Mouse (Mus musculus): ENCODE measurements at regions not wholly inside any gene's neighbourhood (a gene's known extent, or its start where the extent isn't known, plus 50 kb on each side); places are given as distances from the start of the nearest gene placed in this dataset.

DNA sequence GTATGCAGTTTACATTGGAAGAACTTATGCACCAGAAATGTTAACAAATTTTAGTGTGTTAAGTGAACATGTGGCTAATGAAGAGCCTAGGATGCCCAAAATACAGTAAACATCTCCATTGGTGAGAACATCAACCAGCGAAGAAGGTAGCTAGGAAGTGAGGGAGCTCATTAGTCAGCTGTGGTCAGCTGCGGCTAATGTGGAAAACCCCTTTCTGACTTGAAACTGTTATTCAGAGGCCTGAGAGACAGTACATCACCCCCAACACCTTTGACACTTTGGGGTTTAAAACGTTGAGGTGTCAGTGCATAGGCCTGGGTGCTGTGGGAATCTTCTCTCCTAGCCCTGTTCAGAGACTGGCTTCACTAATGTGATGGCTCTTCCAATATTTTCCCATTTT lies 451.0 kb upstream of the Ptger4 start:
- H3K4me1 ChIP-seq (ENCODE audit: control insufficient read depth in 1 of 2, insufficient read depth in 2 of 2, low read length in 2 of 2), result no peaks in the 10 kb centered on the region
- H3K9ac ChIP-seq (ENCODE audit: control insufficient read depth, low read depth, low read length, poor library complexity, severe bottlenecking), result no peak overlapping the region
- no peaks in the 10 kb centered on the region for H3K9me3 ChIP-seq (replicated peaks; ENCODE audit: insufficient read depth, low read length)
- TF ChIP-seq MYB (IDR thresholded peaks at IDR 0.05; ENCODE audit: low read depth, low read length), result no peak
- TF ChIP-seq RCOR1 (IDR thresholded peaks at IDR 0.05; ENCODE audit: low read depth, low read length), result no peak
- TF ChIP-seq POLR2A (IDR thresholded peaks at IDR 0.05; ENCODE audit: control insufficient read depth in 1 of 2, insufficient read depth in 1 of 2, low read depth in 1 of 2, low read length in 2 of 2, poor library complexity in 1 of 2), result no peak
- no peak for TF ChIP-seq USF1 (IDR thresholded peaks at IDR 0.05; ENCODE audit: low read depth, low read length)
- no peak for TF ChIP-seq RAD21 (IDR thresholded peaks at IDR 0.05; ENCODE audit: low read depth, low read length)
- no peak for TF ChIP-seq POLR2AphosphoS2 (IDR thresholded peaks at IDR 0.05; ENCODE audit: low read length)
- no peak for TF ChIP-seq MAFK (IDR thresholded peaks at IDR 0.05; ENCODE audit: borderline replicate concordance, low read depth, low read length)
- H3K27ac ChIP-seq (ENCODE audit: control insufficient read depth, low read depth, low read length), result no peak overlapping the region
- H3K36me3 ChIP-seq (ENCODE audit: control insufficient read depth in 1 of 2, insufficient read depth in 2 of 2, low read length in 2 of 2), result no peaks in the 10 kb centered on the region
- no peaks in the 10 kb centered on the region for H3K79me2 ChIP-seq (ENCODE audit: control insufficient read depth, insufficient read depth, low read length, poor library complexity)
- no peak for DNase-seq (ENCODE audit: low read depth, low spot score)
- no peak overlapping the region for H3K4me3 ChIP-seq (ENCODE audit: control insufficient read depth in 1 of 2, insufficient read depth in 1 of 2, low read depth in 2 of 2, low read length in 2 of 2)
- H3K27me3 ChIP-seq (ENCODE audit: control insufficient read depth in 1 of 2, insufficient read depth in 2 of 2, low read length in 2 of 2), result no peaks in the 10 kb centered on the region

DNA sequence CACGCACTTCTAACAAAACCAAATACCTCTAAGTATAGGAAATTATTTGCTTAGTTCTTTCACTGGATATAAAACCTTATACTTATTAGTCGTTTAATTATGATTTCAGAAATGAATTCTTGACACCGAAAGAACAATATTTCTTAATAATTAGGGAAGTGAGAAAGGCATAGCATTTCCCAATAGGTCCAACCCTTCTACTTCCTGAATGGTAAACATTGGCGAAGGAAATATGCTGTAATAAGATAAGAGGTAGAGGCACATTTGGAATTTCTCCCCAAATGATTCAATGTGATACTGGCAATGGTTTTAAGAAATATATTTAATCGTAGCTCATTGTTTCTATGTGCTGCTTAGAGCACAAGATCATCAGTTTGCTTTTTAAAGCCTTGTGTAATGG lies 464.5 kb upstream of the Ptger4 start:
- H3K27ac ChIP-seq (ENCODE audit: control insufficient read depth, low read depth, low read length), result no peak overlapping the region
- H3K9me3 ChIP-seq (replicated peaks; ENCODE audit: insufficient read depth, low read length), result no peaks in the 10 kb centered on the region
- no peaks in the 10 kb centered on the region for H3K79me2 ChIP-seq (ENCODE audit: control insufficient read depth, insufficient read depth, low read length, poor library complexity)
- TF ChIP-seq ETS1 (IDR thresholded peaks at IDR 0.05; ENCODE audit: low read depth, low read length) (no peak), MYC (IDR thresholded peaks at IDR 0.05; ENCODE audit: low read depth, low read length) (no peak), NRF1 (IDR thresholded peaks at IDR 0.05; ENCODE audit: insufficient read depth, low read depth, low read length, poor library complexity, severe bottlenecking) (no peak), HCFC1 (IDR thresholded peaks at IDR 0.05; ENCODE audit: low read depth, low read length) (no peak), POLR2AphosphoS2 (IDR thresholded peaks at IDR 0.05; ENCODE audit: low read length) (no peak), BHLHE40 (IDR thresholded peaks at IDR 0.05; ENCODE audit: borderline replicate concordance, low read depth, low read length) (no peak), TBP (IDR thresholded peaks at IDR 0.05; ENCODE audit: low read depth, low read length) (no peak), MXI1 (IDR thresholded peaks at IDR 0.05; ENCODE audit: low read depth, low read length) (no peak), MYB (IDR thresholded peaks at IDR 0.05; ENCODE audit: low read depth, low read length) (no peak), SMC3 (IDR thresholded peaks at IDR 0.05; ENCODE audit: low read depth, low read length) (no peak), MEF2A (IDR thresholded peaks at IDR 0.05; ENCODE audit: extremely low read depth, insufficient replicate concordance, low read depth, low read length, poor library complexity, severe bottlenecking) (no peak), CTCF (IDR thresholded peaks at IDR 0.05 in 2 of 3, conservative IDR thresholded peaks at IDR 0.05 in 1 of 3; ENCODE audit: control insufficient read depth in 1 of 3, insufficient read depth in 1 of 3, low read depth in 2 of 3, low read length in 3 of 3, poor library complexity in 1 of 3, severe bottlenecking in 1 of 3) (no peak), ZC3H11A (IDR thresholded peaks at IDR 0.05; ENCODE audit: low read depth, low read length) (no peak)
- no peak for DNase-seq (ENCODE audit: low read depth, low spot score)
- no peak overlapping the region for H3K9ac ChIP-seq (ENCODE audit: control insufficient read depth, low read depth, low read length, poor library complexity, severe bottlenecking)
- no peak overlapping the region for H3K4me3 ChIP-seq (ENCODE audit: control insufficient read depth in 1 of 2, insufficient read depth in 1 of 2, low read depth in 2 of 2, low read length in 2 of 2)
- H3K36me3 ChIP-seq (ENCODE audit: control insufficient read depth in 1 of 2, insufficient read depth in 2 of 2, low read length in 2 of 2), result no peaks in the 10 kb centered on the region
- H3K27me3 ChIP-seq (ENCODE audit: control insufficient read depth in 1 of 2, insufficient read depth in 2 of 2, low read length in 2 of 2), result no peaks in the 10 kb centered on the region
- no peaks in the 10 kb centered on the region for H3K4me1 ChIP-seq (ENCODE audit: control insufficient read depth in 1 of 2, insufficient read depth in 2 of 2, low read length in 2 of 2)

Data from MEL (cell line).